Mouse (Mus musculus) hematopoietic stem cell, adult 5-6 weeks (primary cell): ENCODE measurements at regions not wholly inside any gene's neighbourhood (a gene's known extent, or its start where the extent isn't known, plus 50 kb on each side); places are given as distances from the start of the nearest gene placed in this dataset.
A peak's percentile ranks its signal among the peaks of the same experiment; 100 is the strongest.

Experiments used
- ATAC-seq, 2 experiments: fragments of 125-278 bp in 1 of 2; replicated peaks in 1 of 2; 2 replicates each; pipeline ENCODE4 v1.8.0; 2016 to 2017; ENCODE audit warnings: inconsistent platforms in 2 of 2, mild to moderate bottlenecking in 2 of 2, moderate number of reproducible peaks in 2 of 2, low read depth in 1 of 2, moderate TSS enrichment in 1 of 2; ENCODE audit not compliant: low FRiP score in 2 of 2, poor library complexity in 2 of 2, severe bottlenecking in 2 of 2, insufficient read depth in 1 of 2, low TSS enrichment in 1 of 2

GRCm38 (mm10) chr3:48207950-48208349 is 1549.2 kb downstream of the Pcdh18 start:
- no peak for ATAC-seq

GRCm38 (mm10) chr3:48194300-48194699 is 1562.8 kb downstream of the Pcdh18 start:
- ATAC-seq = no peak

- ATAC-seq = no peak
Measured at GRCm38 (mm10) chr3:48144885-48145284, 1612.2 kb downstream of the Pcdh18 start.

GRCm38 (mm10) chr3:48134938-48135337 is 1622.2 kb downstream of the Pcdh18 start:
- no peak for ATAC-seq

GRCm38 (mm10) chr3:48124263-48124662 is 1632.9 kb downstream of the Pcdh18 start:
- ATAC-seq = no peak

- peak; percentile 87 to 90; a peak in 3 of 4 replicates for ATAC-seq
Measured at GRCm38 (mm10) chr3:48100847-48101246, 1652.8 kb upstream of the Pabpc4l start.

GRCm38 (mm10) chr3:48080616-48081015 is 1632.6 kb upstream of the Pabpc4l start:
- peak; percentile 99 for ATAC-seq

- ATAC-seq = no peak
Measured at GRCm38 (mm10) chr3:48075306-48075705, 1627.3 kb upstream of the Pabpc4l start.

GRCm38 (mm10) chr3:48068628-48069027 is 1620.6 kb upstream of the Pabpc4l start:
- ATAC-seq = no peak
